Mouse (Mus musculus) myocyte (in vitro differentiated cells): Measurements from ENCODE around the gene Osgep.

Experiments
- POLR2A ChIP-seq: IDR thresholded peaks from one replicate; pipeline ENCODE4 v1.6.1; 2011; ENCODE audit warnings: low read depth, mild to moderate bottlenecking, control low read depth, moderate library complexity; ENCODE audit not compliant: insufficient read length
- TCF3 ChIP-seq: IDR thresholded peaks from one replicate; pipeline ENCODE4 v1.6.1; 2011; ENCODE audit warnings: low read depth, control low read depth; ENCODE audit not compliant: insufficient read length
- USF1 ChIP-seq: IDR thresholded peaks from one replicate; pipeline ENCODE4 v1.6.1; 2011; ENCODE audit warnings: low read depth, mild to moderate bottlenecking, control low read depth, moderate library complexity

DNA sequence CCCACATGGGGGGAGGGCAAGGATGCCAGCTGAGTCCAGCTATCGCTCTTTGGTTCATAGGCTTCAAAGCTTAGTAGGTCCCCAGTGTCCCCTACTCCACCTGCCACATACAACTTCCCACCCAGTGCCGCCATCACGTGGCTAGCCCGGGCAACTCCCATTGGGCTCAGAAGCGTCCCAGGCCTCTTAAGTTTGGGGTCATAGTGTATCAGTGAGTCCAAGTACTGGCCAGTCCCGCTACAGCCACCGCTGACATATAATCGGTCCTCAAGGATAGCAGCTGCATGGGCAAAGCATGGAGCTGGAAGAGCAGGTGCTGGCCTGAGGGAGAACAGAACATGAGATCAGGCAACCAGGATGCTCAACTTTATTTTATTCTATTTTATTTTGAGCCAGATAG is 33.1 kb downstream of the Osgep start:
- TF ChIP-seq POLR2A (no peak), TCF3 (no peak), USF1 (no peak)
